Mouse (Mus musculus): ENCODE data around the gene Cacng7.
"Not testable (repeated sequence)": the region's sequence is repeated elsewhere in the genome, so short reads cannot be mapped to it uniquely, and the experiment has no call there.

Gene Cacng7

DNA sequence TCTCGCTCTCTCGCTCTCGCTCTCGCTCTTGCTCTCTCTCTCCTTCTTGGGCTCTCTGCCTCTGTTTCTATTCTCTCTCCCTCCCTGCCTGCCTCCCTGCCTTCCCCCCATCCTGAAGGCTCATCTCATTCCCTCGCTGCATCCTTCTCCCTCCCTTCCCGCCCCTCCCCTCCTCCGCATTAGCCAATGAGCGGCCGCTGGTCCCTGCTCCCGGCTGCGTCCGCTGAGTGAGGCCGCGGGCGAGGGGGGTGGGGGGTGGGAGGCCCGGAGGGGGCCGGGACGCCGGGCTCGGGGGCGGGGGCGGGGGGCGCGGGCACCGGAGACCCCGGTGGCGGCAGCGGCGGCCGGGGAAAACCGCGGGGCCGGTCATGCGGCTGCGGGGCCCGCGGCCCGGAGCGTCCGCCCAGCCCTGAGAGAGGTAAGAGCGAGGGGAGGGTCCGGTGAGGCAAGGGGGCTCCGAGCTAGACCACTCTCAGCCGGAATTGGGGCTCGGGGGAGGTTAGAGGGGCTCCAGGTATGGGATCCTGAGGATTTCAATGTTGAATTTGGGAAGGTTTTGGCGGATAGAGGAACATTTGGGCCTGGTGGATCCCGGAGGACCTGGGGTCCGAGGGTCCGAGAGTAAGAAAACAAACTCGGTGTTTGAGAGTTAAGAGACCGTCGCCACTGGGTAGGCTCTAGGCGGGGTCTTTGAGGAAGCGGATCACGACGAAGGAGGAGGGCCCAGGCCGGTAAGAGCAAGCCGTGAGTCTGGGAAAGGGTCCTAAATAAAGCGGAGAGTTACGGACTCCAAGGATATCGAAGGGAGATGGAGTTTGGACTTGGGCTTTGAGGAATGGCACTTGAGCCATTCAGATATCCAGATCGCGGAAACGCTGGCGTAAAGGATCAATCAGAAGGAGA, at the start of gene Cacng7:
Cacng7 (plus strand) TSS at position 337 of the 903 bp plus-strand sequence.
- no peak for DNase-seq

- no peak for DNase-seq
Observed at GRCm38 (mm10) chr7:3283081-3283875, 49.5 kb upstream of the Cacng7 start.

GRCm38 (mm10) chr7:3284604-3285003, 48.2 kb upstream of the Cacng7 start:
- DNase-seq, result no peak

DNA sequence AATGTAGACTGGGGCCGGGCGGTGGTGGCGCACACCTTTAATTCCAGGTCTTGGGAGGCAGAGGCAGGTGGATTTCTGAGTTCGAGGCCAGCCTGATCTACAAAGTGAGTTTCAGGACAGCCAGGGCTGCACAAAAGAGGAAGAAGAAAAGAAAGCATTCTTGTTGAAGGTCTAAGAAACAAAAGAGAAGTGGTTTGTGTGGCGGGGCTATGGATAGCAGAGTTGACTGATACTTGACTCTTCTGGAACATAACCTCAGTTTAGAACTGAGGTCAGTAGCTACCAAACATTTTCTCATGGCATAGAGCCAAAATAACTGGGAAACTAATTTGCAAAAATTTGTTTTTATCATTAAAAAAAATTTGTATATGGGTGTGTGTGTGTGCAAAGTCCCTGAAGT, 46.7 kb upstream of the Cacng7 start:
- DNase-seq, result no peak

GRCm38 (mm10) chr7:3287186-3287585, 45.6 kb upstream of the Cacng7 start:
- no peak for DNase-seq

DNA sequence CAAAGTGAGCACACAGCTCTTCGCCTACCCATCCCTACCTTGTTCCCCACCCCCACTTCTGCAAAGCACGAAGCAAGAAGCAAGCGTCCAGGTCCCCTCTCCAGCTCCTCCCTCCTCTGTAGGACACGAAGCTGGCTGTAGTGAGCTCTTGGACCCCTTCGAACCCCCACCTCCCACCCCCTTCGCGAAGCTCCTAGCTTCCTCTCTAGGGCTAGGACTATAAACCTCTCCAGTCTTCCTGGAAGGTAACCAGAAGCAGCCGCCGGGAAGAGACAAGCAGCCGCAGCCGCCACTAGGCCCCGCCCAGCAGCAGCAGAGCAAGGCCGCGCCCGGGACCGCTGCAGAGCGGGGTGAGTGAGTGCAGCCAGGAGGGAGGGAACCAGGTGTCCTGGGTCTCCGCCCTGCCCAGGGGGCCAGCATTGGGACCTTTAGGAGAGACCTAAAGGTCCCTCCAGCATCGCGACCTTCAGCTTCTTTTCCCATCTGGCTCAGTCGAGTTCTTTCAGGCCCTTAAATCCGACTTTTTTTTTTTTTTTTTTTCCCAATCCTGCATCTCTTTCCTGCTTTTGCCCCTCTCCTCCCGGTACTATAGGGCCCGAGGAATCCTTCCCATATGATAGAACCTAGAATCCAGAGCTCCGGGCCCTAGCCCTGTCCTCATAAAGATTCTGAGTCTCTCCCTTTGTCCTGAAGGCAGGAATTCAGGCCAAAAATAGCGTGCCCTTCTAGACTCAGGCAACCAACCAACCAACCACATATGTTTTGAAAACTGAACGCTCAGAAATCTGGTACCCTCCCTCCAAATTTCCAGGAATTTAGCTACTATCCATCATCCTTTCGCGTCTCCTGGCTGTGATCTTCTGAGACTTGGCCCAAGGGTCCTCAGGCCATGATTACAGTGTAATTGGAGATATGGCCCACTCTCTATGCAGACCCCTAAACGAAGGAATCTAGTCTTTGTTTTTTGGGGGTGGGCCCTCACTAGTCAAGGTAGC, 43.5 kb upstream of the Cacng7 start, which contains the start of the genes Myadm and Prkcg:
Myadm (plus strand) TSS at position 105 of the 995 bp plus-strand sequence.
Prkcg (plus strand) TSS at position 204 of the 995 bp plus-strand sequence.
- peak; percentile 60 to 64 for DNase-seq

DNA sequence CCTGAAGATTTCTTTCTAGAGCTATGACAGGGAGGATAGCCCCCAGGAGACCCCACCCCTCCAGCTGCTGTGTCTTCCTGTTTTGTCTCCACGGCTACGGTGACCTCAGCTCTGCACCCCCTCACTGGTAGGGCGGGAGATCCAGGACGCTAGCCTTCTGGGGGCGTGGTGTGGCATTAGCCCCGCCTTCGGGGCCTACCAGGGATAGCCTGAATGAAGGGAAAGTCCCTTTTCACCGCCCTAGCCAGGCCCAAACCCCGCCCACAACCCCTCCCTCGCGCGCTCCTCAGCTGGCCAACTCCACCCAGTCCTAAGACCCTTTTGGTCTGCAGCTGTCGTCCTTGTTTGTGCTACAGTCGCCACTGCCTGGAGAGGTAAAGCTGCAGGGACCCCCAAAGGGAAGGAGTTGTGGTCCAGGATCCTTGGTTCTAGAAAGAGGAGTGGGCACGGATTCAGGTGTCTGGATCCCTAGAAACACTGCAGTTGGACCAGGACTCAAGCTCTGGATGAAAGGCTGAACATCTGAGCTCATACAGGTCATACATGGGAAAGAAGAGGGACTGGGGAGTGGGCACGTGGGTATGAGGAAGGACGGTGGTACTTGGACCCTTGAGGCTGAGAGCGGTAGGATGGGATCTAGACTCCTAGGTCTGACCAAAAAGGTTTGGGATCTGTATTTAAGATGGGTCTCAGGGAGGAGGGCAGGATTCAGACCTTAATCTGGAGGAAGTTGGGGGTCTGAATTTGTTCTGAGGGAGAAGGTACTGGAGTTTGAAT, 42.3 kb upstream of the Cacng7 start:
- peak; percentile 71 to 77 for DNase-seq

DNA sequence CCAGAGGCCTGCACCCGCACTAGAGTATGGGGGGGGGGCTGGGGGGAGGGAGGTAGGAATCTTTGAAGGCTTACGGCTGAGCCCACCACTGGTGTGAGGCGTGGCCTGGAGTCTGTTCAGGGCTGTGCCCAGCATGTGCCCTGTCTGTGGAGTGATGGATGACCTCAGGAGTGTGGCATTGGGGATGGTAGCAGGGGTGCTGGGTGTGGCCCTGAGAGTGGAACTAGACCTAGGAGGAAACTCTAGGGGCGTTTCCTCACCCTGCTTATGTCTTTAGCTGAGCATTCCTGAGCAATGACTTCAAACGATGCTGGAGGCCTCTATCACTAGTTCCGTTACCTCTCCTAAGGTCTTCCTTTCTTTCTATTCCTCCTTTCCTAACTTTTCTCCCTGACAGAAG, 41.6 kb upstream of the Cacng7 start:
- no peak for DNase-seq

GRCm38 (mm10) chr7:3291764-3292163, 41.0 kb upstream of the Cacng7 start:
- no peak for DNase-seq

DNA sequence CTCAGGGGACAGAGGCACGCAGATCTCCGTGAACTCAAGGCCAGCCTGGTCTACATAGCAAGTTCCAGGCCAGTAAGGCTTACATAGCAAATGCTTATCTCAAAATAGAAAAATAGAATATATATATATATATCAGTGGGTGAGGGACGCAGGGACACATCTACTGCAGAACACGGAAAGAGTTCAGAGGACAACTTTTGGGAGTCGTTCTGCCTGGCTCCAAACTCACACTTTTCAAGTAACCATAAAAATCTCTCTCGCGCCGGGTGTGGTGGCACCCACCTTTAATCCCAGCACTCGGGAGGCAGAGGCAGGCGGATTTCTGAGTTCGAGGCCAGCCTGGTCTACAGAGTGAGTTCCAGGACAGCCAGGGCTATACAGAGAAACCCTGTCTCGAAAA, 40.5 kb upstream of the Cacng7 start:
- DNase-seq, result not testable (repeated sequence)

DNA sequence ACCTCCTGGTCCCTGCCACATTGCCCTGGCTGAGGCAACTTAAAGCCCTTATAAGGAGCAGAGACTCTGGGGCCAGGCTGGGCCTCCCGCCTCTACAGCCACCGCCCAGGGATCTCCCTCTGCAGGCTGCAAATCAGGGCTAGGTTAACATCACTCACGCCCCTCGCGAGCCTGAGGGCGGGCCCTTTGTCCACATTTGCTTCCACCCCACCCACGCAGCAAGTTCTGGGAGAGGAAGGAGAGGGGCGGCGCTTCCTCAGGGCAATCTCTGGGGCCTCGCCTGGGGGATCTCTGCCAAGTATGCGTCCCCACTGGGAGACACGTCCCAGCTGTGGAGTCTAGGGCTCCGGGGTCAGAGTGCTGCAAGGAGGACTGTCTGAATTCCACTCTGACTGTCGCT, 40.0 kb upstream of the Cacng7 start:
- peak; percentile 42 to 52 for DNase-seq

- no peak for DNase-seq
Observed at GRCm38 (mm10) chr7:3294794-3295193, 38.0 kb upstream of the Cacng7 start.

- no peak for DNase-seq
Observed at GRCm38 (mm10) chr7:3295321-3296110, 37.2 kb upstream of the Cacng7 start.

DNA sequence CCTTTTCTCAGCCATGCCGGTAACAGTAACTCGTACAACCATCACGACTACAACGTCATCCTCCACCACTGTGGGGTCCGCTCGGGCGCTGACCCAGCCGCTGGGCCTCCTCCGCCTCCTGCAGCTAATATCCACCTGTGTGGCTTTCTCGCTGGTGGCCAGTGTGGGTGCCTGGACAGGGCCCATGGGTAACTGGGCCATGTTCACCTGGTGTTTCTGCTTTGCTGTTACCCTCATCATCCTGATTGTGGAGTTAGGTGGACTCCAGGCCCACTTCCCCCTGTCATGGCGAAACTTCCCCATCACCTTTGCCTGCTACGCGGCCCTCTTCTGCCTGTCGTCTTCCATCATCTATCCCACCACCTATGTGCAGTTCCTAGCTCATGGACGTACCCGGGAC, 36.0 kb upstream of the Cacng7 start:
- no peak for DNase-seq

DNA sequence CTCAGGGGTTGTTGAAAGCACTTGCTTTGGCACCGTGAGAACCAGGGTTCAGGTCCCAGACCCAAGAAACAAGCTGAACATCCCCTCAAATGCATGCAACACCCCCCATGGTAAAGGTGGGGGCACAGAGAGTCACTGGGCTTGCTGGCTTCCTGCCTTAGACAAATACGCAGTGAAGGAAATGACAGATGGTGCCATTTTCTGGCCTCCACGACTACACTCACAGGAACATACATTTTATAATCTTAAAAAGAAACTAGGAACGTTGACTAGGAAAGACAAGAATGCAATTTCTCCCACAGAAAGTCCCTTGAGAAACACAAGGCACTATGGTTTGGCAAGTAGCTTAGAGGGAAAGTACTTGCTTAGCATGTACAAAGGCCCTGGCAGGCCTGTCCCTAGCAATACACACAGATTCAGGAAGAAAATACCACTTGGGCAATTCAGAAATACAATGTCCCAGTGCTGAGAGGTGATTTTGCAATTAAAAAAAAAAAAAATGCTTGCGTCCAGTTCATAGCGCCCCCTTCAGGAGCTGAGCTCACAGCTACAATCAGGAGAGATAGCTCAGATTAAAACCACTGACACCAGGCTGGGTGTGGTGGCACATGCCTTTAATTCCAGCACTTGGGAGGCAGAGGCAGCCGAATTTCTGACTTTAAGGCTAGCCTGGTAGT, 32.7 kb upstream of the Cacng7 start:
- DNase-seq, result no peak

- no peak for DNase-seq
Observed at GRCm38 (mm10) chr7:3300891-3301627, 31.7 kb upstream of the Cacng7 start.

GRCm38 (mm10) chr7:3301628-3302555, 30.9 kb upstream of the Cacng7 start:
- DNase-seq, result no peak
